Comparison of ENCODE assay signal across 21 mouse cellular contexts in the genomic region with DNA sequence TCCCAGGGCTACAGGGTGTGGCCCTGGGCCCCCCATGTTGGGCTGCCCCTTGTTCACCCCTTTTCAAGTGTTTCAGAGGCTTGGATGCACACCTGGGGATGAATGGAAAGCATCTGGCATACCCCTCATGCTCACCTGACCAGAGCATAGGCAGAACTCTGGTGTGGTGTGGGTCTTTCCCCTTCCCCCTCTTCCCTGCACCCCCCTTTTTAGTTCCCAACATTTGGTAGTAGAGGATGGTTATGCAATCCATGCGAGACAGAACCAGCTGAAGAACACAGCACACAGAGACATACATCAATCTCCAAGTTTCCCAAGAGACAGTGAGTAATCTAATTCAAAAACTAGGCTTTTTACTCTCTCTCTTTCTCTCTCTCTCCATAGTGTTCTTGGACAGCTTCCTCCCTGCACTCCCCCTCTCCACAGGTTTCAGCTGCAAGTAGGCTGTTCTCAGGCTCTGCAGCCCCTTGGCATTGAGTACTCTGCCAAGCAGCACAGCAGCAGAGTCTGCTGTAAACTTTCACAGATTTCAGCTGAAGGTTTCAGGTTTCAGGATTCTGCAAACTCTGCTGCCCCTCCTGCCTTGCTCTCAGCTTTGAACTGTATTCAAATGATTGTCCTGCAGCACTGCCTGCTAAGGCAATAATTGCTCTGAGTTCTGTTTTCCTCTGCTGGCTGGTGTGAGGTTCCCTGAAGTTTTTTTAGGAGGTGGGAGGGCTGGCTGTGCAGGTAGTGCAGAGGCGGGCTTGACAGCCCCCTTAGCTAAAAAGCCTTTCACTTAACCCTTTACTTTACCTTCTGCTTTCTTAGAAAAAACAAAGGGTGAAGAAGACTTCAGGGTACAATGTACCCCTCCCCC. TPM values are rescaled to one million over a fixed set of nuclear protein-coding genes. Genes with fewer than 3 reads are reported as not detected.
A peak's percentile ranks its signal among the peaks of the same experiment; 100 is the strongest.
DNase-seq lines count a peak whose midpoint lies in the region; ATAC-seq and TF ChIP-seq lines count a peak whose summit lies in the region.
"Had no signal": no experiment of that assay in that cellular context is flagged by ENCODE, and none has a peak within 500 bp of the region (broad histone marks: within the 10 kb centered on the region; RNA-seq: fewer than 3 reads in every experiment).

No protein-coding gene starts in this region.

- H3K4me3 ChIP-seq in midbrain, postnatal 0 days (ENCODE audit: low read depth, low read length) = no peak overlapping the region
- H3K4me3 ChIP-seq in midbrain, embryonic 14.5 days (replicated peaks; ENCODE audit: low read depth, low read length) = no peak overlapping the region
- H3K4me3 ChIP-seq: embryonic facial prominence, embryonic 15.5 days; hindbrain, embryonic 15.5 days; liver, embryonic 15.5 days; midbrain, embryonic 12.5 days had no signal

- peak; percentile 65 for ATAC-seq in frontal cortex, adult (ENCODE audit: low TSS enrichment)
- no peak for ATAC-seq in midbrain, postnatal 0 days (ENCODE audit: low FRiP score)
- no peak for ATAC-seq in midbrain, embryonic 14.5 days (ENCODE audit: low FRiP score, low TSS enrichment)

- intact Hi-C loops in left cerebral cortex, postnatal 36 days (cut with DNase I) = no loop called here

- H3K4me1 ChIP-seq in midbrain, postnatal 0 days (ENCODE audit: insufficient read depth, low read length) = no peaks in the 10 kb centered on the region
- no peaks in the 10 kb centered on the region for H3K4me1 ChIP-seq in midbrain, embryonic 14.5 days (ENCODE audit: control insufficient read depth, insufficient read depth, low read length)
- H3K4me1 ChIP-seq: embryonic facial prominence, embryonic 15.5 days; hindbrain, embryonic 15.5 days; liver, embryonic 15.5 days; midbrain, embryonic 12.5 days had no signal

- no peak overlapping the region for H3K27ac ChIP-seq in midbrain, postnatal 0 days (ENCODE audit: low read depth, low read length)
- no peak overlapping the region for H3K27ac ChIP-seq in midbrain, embryonic 14.5 days (replicated peaks; ENCODE audit: low read depth, low read length)
- H3K27ac ChIP-seq: embryonic facial prominence, embryonic 15.5 days; hindbrain, embryonic 15.5 days; liver, embryonic 15.5 days; midbrain, embryonic 12.5 days had no signal

- H3K4me2 ChIP-seq in midbrain, postnatal 0 days (ENCODE audit: low read depth, low read length, poor library complexity, severe bottlenecking) = no peak overlapping the region
- H3K4me2 ChIP-seq in midbrain, embryonic 14.5 days (ENCODE audit: low read length) = no peak overlapping the region
- H3K4me2 ChIP-seq: embryonic facial prominence, embryonic 15.5 days; hindbrain, embryonic 15.5 days; liver, embryonic 15.5 days; midbrain, embryonic 12.5 days had no signal

- 33% methylated on average over 2 of the region's 2 CpGs for WGBS in midbrain, postnatal 0 days
- WGBS in midbrain, embryonic 14.5 days = 39% methylated on average over 2 of the region's 2 CpGs

- DNase-seq in frontal cortex, postnatal 25 days (ENCODE audit: low spot score in 2 of 2) = no peak
- DNase-seq in midbrain, postnatal 0 days (ENCODE audit: low spot score) = peak; percentile 2
- no peak for DNase-seq in midbrain, embryonic 14.5 days
- peak; percentile 67 for DNase-seq in forelimb bud, embryonic 11.5 days (ENCODE audit: low read depth, low spot score)
- DNase-seq in layer of hippocampus, adult 9-11 months = no peak
- no peak for DNase-seq in urinary bladder, postnatal 14 days (ENCODE audit: low spot score)
- DNase-seq in left cerebral cortex, postnatal 36 days (ENCODE audit: low spot score in 2 of 2) = no peak
- DNase-seq: adrenal gland, postnatal 14 days; cerebellum, adult 9-11 months; kidney, adult 8-10 months; lung, postnatal 4 days had no signal

- no peaks in the 10 kb centered on the region for H3K36me3 ChIP-seq in midbrain, postnatal 0 days (ENCODE audit: insufficient read depth, low read length)
- H3K36me3 ChIP-seq in midbrain, embryonic 14.5 days (ENCODE audit: control insufficient read depth, insufficient read depth, low read length) = no peaks in the 10 kb centered on the region
- H3K36me3 ChIP-seq: embryonic facial prominence, embryonic 15.5 days; hindbrain, embryonic 15.5 days; liver, embryonic 15.5 days; midbrain, embryonic 12.5 days had no signal

- H3K27me3 ChIP-seq in midbrain, postnatal 0 days (ENCODE audit: insufficient read depth, low read length) = no peaks in the 10 kb centered on the region
- H3K27me3 ChIP-seq in midbrain, embryonic 14.5 days (ENCODE audit: control insufficient read depth, insufficient read depth, low read length) = no peaks in the 10 kb centered on the region
- H3K27me3 ChIP-seq: embryonic facial prominence, embryonic 15.5 days; hindbrain, embryonic 15.5 days; liver, embryonic 15.5 days; midbrain, embryonic 12.5 days had no signal

- TF ChIP-seq CTCF in midbrain, postnatal 0 days (IDR thresholded peaks at IDR 0.05) = no peak

- no peak overlapping the region for H3K9ac ChIP-seq in midbrain, postnatal 0 days (replicated peaks; ENCODE audit: low read length, poor library complexity, severe bottlenecking)
- H3K9ac ChIP-seq in midbrain, embryonic 14.5 days (replicated peaks; ENCODE audit: low read length) = no peak overlapping the region
- H3K9ac ChIP-seq: embryonic facial prominence, embryonic 15.5 days; hindbrain, embryonic 15.5 days; liver, embryonic 15.5 days; midbrain, embryonic 12.5 days had no signal

- no peaks in the 10 kb centered on the region for H3K9me3 ChIP-seq in midbrain, postnatal 0 days (ENCODE audit: low read length)
- H3K9me3 ChIP-seq in midbrain, embryonic 14.5 days (ENCODE audit: control insufficient read depth, low read length) = no peaks in the 10 kb centered on the region
- H3K9me3 ChIP-seq: embryonic facial prominence, embryonic 15.5 days; hindbrain, embryonic 15.5 days; liver, embryonic 15.5 days; midbrain, embryonic 12.5 days had no signal

RNA-seq across cellular contexts. Expression of gene Vmn2r73, which starts 35.7 kb away (rescaled TPM):
- total RNA-seq in midbrain, postnatal 0 days (2014; rRNA removed) = not detected in 2 replicates
- not detected in 2 replicates for polyA plus RNA-seq in midbrain, postnatal 0 days (2015; fragmentation: Nextera tagmentation; extraction: Ambion mirVana)
- not detected in 2 replicates for polyA plus RNA-seq in midbrain, embryonic 14.5 days (2014; fragmentation: Nextera tagmentation; extraction: Ambion mirVana)
- not detected for total RNA-seq in left cerebral cortex, postnatal 36 days (2021)
- total RNA-seq: adrenal gland, postnatal 14 days; granulocyte monocyte progenitor cell, adult 5-6 weeks; layer of hippocampus, adult 8-10 months; left cerebral cortex, postnatal 10 days had no signal
- polyA plus RNA-seq: embryonic facial prominence, embryonic 15.5 days; forebrain, embryonic 11.5 days; heart, embryonic 16.5 days; hindbrain, embryonic 15.5 days; liver, embryonic 15.5 days; midbrain, embryonic 12.5 days had no signal

Comparison
In these comparisons a context has a peak if more than half of its experiments do, and no peak if none do; other contexts are left out.
1. DNase-seq: peak in midbrain, postnatal 0 days (single experiment) and forelimb bud, embryonic 11.5 days (single experiment); none in frontal cortex, postnatal 25 days (0 of 2), midbrain, embryonic 14.5 days (single experiment), layer of hippocampus, adult 9-11 months (single experiment), urinary bladder, postnatal 14 days (single experiment) and left cerebral cortex, postnatal 36 days (0 of 2).